7 mouse cellular contexts compared by ENCODE assay signal in genomic region chr16:37653058-37653457, GRCm38 (mm10). TPM values are rescaled to one million over a fixed set of nuclear protein-coding genes. Genes with fewer than 3 reads are reported as not detected.
DNase-seq lines count a peak whose midpoint lies in the region; ATAC-seq and TF ChIP-seq lines count a peak whose summit lies in the region.

No protein-coding gene starts in this region.

- DNase-seq in lung, embryonic 14.5 days: no peak
- no peak for DNase-seq in lung, postnatal 25 days (ENCODE audit: low spot score)
- no peak for DNase-seq in limb, embryonic 14.5 days (ENCODE audit: low spot score)
- DNase-seq in embryo, embryonic 10 days (ENCODE audit: low spot score): no peak

- H3K27me3 ChIP-seq in lung, embryonic 14.5 days (ENCODE audit: insufficient read depth, low read length): no peaks in the 10 kb centered on the region
- H3K27me3 ChIP-seq in forebrain, embryonic 13.5 days: no peaks in the 10 kb centered on the region
- no peaks in the 10 kb centered on the region for H3K27me3 ChIP-seq in limb, embryonic 14.5 days (ENCODE audit: control insufficient read depth, insufficient read depth, low read length)
- H3K27me3 ChIP-seq in stomach, embryonic 15.5 days (replicated peaks): no peaks in the 10 kb centered on the region

- no peak for ATAC-seq in lung, embryonic 14.5 days (ENCODE audit: insufficient read depth)
- ATAC-seq in forebrain, embryonic 13.5 days: no peak
- no peak for ATAC-seq in limb, embryonic 14.5 days (ENCODE audit: low FRiP score, low read depth)
- no peak for ATAC-seq in stomach, embryonic 15.5 days (ENCODE audit: insufficient read depth, low FRiP score, low read depth)
- ATAC-seq in activated CD4-positive, CD25-positive, alpha-beta regulatory T cell, adult 4 months: no peak

- H3K36me3 ChIP-seq in lung, embryonic 14.5 days (ENCODE audit: insufficient read depth): peaks cover 3% of the 10 kb centered on the region
- peaks cover 3% of the 10 kb centered on the region for H3K36me3 ChIP-seq in forebrain, embryonic 13.5 days (ENCODE audit: poor library complexity, severe bottlenecking)
- peaks cover 14% of the 10 kb centered on the region for H3K36me3 ChIP-seq in limb, embryonic 14.5 days (ENCODE audit: control insufficient read depth, insufficient read depth, low read length)
- no peaks in the 10 kb centered on the region for H3K36me3 ChIP-seq in stomach, embryonic 15.5 days

- TF ChIP-seq POLR2A in limb, embryonic 14.5 days (IDR thresholded peaks at IDR 0.05; ENCODE audit: borderline replicate concordance, extremely low read depth, insufficient read depth, insufficient read length): no peak

- TF ChIP-seq CTCF in lung, embryonic 14.5 days (IDR thresholded peaks at IDR 0.05; ENCODE audit: low read depth): no peak

- H3K27ac ChIP-seq in lung, embryonic 14.5 days (ENCODE audit: low read depth): no peak overlapping the region
- H3K27ac ChIP-seq in forebrain, embryonic 13.5 days: no peak overlapping the region
- no peak overlapping the region for H3K27ac ChIP-seq in limb, embryonic 14.5 days (replicated peaks; ENCODE audit: low read depth, low read length)
- H3K27ac ChIP-seq in stomach, embryonic 15.5 days: no peak overlapping the region

- no peaks in the 10 kb centered on the region for H3K9me3 ChIP-seq in lung, embryonic 14.5 days (ENCODE audit: low read depth, low read length)
- H3K9me3 ChIP-seq in forebrain, embryonic 13.5 days (replicated peaks): no peaks in the 10 kb centered on the region
- no peaks in the 10 kb centered on the region for H3K9me3 ChIP-seq in limb, embryonic 14.5 days (ENCODE audit: control insufficient read depth, low read length)
- no peaks in the 10 kb centered on the region for H3K9me3 ChIP-seq in stomach, embryonic 15.5 days

- peak overlapping the region; percentile 71 for H3K4me3 ChIP-seq in lung, embryonic 14.5 days (ENCODE audit: low read depth, low read length)
- peak overlapping the region; percentile 67 for H3K4me3 ChIP-seq in forebrain, embryonic 13.5 days
- H3K4me3 ChIP-seq in limb, embryonic 14.5 days (replicated peaks; ENCODE audit: low read length): peak overlapping the region; percentile 54
- H3K4me3 ChIP-seq in stomach, embryonic 15.5 days (replicated peaks): peak overlapping the region; percentile 31

- H3K9ac ChIP-seq in lung, embryonic 14.5 days: peak overlapping the region; percentile 90
- peak overlapping the region; percentile 46; the same call in 1 of the 2 replicates for H3K9ac ChIP-seq in forebrain, embryonic 13.5 days
- no peak overlapping the region; the same call in 1 of the 2 replicates for H3K9ac ChIP-seq in limb, embryonic 14.5 days (ENCODE audit: low read depth, low read length, severe bottlenecking)
- 0 out of 2 replicates have a peak overlapping the region, but pooled peaks have one; percentile 4 for H3K9ac ChIP-seq in stomach, embryonic 15.5 days

- peaks cover 6% of the 10 kb centered on the region; the same call in 1 of the 2 replicates for H3K4me1 ChIP-seq in lung, embryonic 14.5 days (ENCODE audit: insufficient read depth)
- H3K4me1 ChIP-seq in forebrain, embryonic 13.5 days: peaks cover 25% of the 10 kb centered on the region
- H3K4me1 ChIP-seq in limb, embryonic 14.5 days (ENCODE audit: control insufficient read depth, insufficient read depth, low read length): 0 out of 2 replicates have a peak, but pooled peaks cover 3% of the 10 kb centered on the region
- peaks cover 20% of the 10 kb centered on the region for H3K4me1 ChIP-seq in stomach, embryonic 15.5 days

- H3K4me2 ChIP-seq in lung, embryonic 14.5 days: peak overlapping the region; percentile 56
- peak overlapping the region; percentile 62 for H3K4me2 ChIP-seq in forebrain, embryonic 13.5 days
- H3K4me2 ChIP-seq in limb, embryonic 14.5 days (replicated peaks; ENCODE audit: low read depth, low read length, severe bottlenecking): peak overlapping the region; percentile 50
- H3K4me2 ChIP-seq in stomach, embryonic 15.5 days: peak overlapping the region; percentile 54

- 76% methylated on average over 1 of the region's 1 CpGs for WGBS in lung, embryonic 14.5 days
- 82% methylated on average over 1 of the region's 1 CpGs for WGBS in forebrain, embryonic 13.5 days
- 76% methylated on average over 1 of the region's 1 CpGs for WGBS in limb, embryonic 14.5 days
- 78% methylated on average over 1 of the region's 1 CpGs for WGBS in stomach, embryonic 15.5 days

RNA-seq across cellular contexts. Expression of gene Ndufb4, which starts 1.2 kb away (rescaled TPM):
- polyA plus RNA-seq in lung, embryonic 14.5 days (2014; fragmentation: Nextera tagmentation; extraction: Ambion mirVana): 54.4 and 61.7 TPM in 2 replicates
- 59.4 and 75.9 TPM in 2 replicates for polyA plus RNA-seq in forebrain, embryonic 13.5 days (2015; fragmentation: Nextera tagmentation; extraction: Ambion mirVana)
- 54.9 and 62.5 TPM in 2 replicates for polyA plus RNA-seq in limb, embryonic 14.5 days (2012; rRNA removed)
- polyA plus RNA-seq in limb, embryonic 14.5 days (2014; fragmentation: Nextera tagmentation; extraction: Ambion mirVana): 56.3 and 56.5 TPM in 2 replicates
- polyA plus RNA-seq in stomach, embryonic 15.5 days (2015; fragmentation: Nextera tagmentation; extraction: Ambion mirVana): 68.0 and 70.7 TPM in 2 replicates
- polyA plus RNA-seq in activated CD4-positive, CD25-positive, alpha-beta regulatory T cell, adult 4 months (2017; shearing (Covaris generic)): 10 to 100 TPM; 47.3 to 60.5 TPM
